Mouse (Mus musculus): ENCODE measurements around the gene Rhd. TPM values are rescaled to one million over a fixed set of nuclear protein-coding genes. Genes with fewer than 3 reads are reported as not detected.
"Not testable (repeated sequence)": the region's sequence is repeated elsewhere in the genome, so short reads cannot be mapped to it uniquely, and the experiment has no call there.

Rhd gene
- polyA plus RNA-seq, 1 experiment: 84.0 TPM

- DNase-seq (ENCODE audit: low read depth in 1 of 2, low spot score in 2 of 2): no peak
- Histone ChIP-seq H3K27me3 (ENCODE audit: control insufficient read depth, insufficient read depth, low read length) (no peaks in the 10 kb centered on the region), H3K36me3 (ENCODE audit: control insufficient read depth, insufficient read depth, low read length) (peaks cover 16% of the 10 kb centered on the region), H3K27ac (ENCODE audit: insufficient read depth, low read length) (no peak overlapping the region), H3K4me1 (ENCODE audit: control insufficient read depth, insufficient read depth, insufficient read length) (peaks cover 2% of the 10 kb centered on the region), H3K4me3 (ENCODE audit: extremely low read depth, insufficient read depth, insufficient read length) (no peak overlapping the region)
- whole genome bisulfite sequencing: 95% methylated on average over 3 of the region's 3 CpGs
- no peak for TF ChIP-seq CTCF (IDR thresholded peaks at IDR 0.05; ENCODE audit: extremely low read depth, insufficient read depth, insufficient read length, insufficient replicate concordance)
- no peak for TF ChIP-seq POLR2A (IDR thresholded peaks at IDR 0.05; ENCODE audit: low read depth, low read length)
These were observed 32.4 kb upstream of the Rhd start for GRCm38 (mm10) chr4:134831934-134832333.

- no peak for TF ChIP-seq CTCF (IDR thresholded peaks at IDR 0.05; ENCODE audit: extremely low read depth, insufficient read depth, insufficient read length, insufficient replicate concordance)
- TF ChIP-seq POLR2A (IDR thresholded peaks at IDR 0.05; ENCODE audit: low read depth, low read length): no peak
- H3K27ac ChIP-seq (ENCODE audit: insufficient read depth, low read length): no peak overlapping the region
- H3K4me3 ChIP-seq (ENCODE audit: extremely low read depth, insufficient read depth, insufficient read length): no peak overlapping the region
- peaks cover 10% of the 10 kb centered on the region for H3K4me1 ChIP-seq (ENCODE audit: control insufficient read depth, insufficient read depth, insufficient read length)
- no peaks in the 10 kb centered on the region for H3K27me3 ChIP-seq (ENCODE audit: control insufficient read depth, insufficient read depth, low read length)
- peaks cover 7% of the 10 kb centered on the region for H3K36me3 ChIP-seq (ENCODE audit: control insufficient read depth, insufficient read depth, low read length)
- no peak for DNase-seq (ENCODE audit: low read depth in 1 of 2, low spot score in 2 of 2)
- WGBS: 85% methylated on average over 4 of the region's 4 CpGs
These were observed 28.9 kb upstream of the Rhd start for GRCm38 (mm10) chr4:134835486-134835885.

- Histone ChIP-seq H3K4me3 (ENCODE audit: extremely low read depth, insufficient read depth, insufficient read length) (no peak overlapping the region), H3K4me1 (ENCODE audit: control insufficient read depth, insufficient read depth, insufficient read length) (peaks cover 14% of the 10 kb centered on the region), H3K27ac (ENCODE audit: insufficient read depth, low read length) (no peak overlapping the region)
These were observed 26.1 kb upstream of the Rhd start for GRCm38 (mm10) chr4:134838221-134838620.

GRCm38 (mm10) chr4:134838706-134839105 is 25.6 kb upstream of the Rhd start:
- WGBS: 87% methylated on average over 3 of the region's 3 CpGs
- H3K36me3 ChIP-seq (ENCODE audit: control insufficient read depth, insufficient read depth, low read length); H3K27ac ChIP-seq (ENCODE audit: insufficient read depth, low read length): not testable (repeated sequence)

More at GRCm38 (mm10) chr4:134838221-134838620, 26.1 kb upstream of the Rhd start:
- no peak for TF ChIP-seq CTCF (IDR thresholded peaks at IDR 0.05; ENCODE audit: extremely low read depth, insufficient read depth, insufficient read length, insufficient replicate concordance)
- no peak for TF ChIP-seq POLR2A (IDR thresholded peaks at IDR 0.05; ENCODE audit: low read depth, low read length)
- WGBS: 23% methylated on average over 1 of the region's 1 CpGs
- H3K36me3 ChIP-seq (ENCODE audit: control insufficient read depth, insufficient read depth, low read length): no peaks in the 10 kb centered on the region; the same call in 1 of the 2 replicates
- no peaks in the 10 kb centered on the region for H3K27me3 ChIP-seq (ENCODE audit: control insufficient read depth, insufficient read depth, low read length)
- no peak for DNase-seq (ENCODE audit: low read depth in 1 of 2, low spot score in 2 of 2)

GRCm38 (mm10) chr4:134840231-134840630 is 24.1 kb upstream of the Rhd start:
- no peak for TF ChIP-seq CTCF (IDR thresholded peaks at IDR 0.05; ENCODE audit: extremely low read depth, insufficient read depth, insufficient read length, insufficient replicate concordance)
- no peak for TF ChIP-seq POLR2A (IDR thresholded peaks at IDR 0.05; ENCODE audit: low read depth, low read length)
- 84% methylated on average over 1 of the region's 1 CpGs for WGBS

More at GRCm38 (mm10) chr4:134838706-134839105, 25.6 kb upstream of the Rhd start:
- peaks cover 14% of the 10 kb centered on the region for H3K4me1 ChIP-seq (ENCODE audit: control insufficient read depth, insufficient read depth, insufficient read length)
- H3K27me3 ChIP-seq (ENCODE audit: control insufficient read depth, insufficient read depth, low read length); H3K4me3 ChIP-seq (ENCODE audit: extremely low read depth, insufficient read depth, insufficient read length); DNase-seq (ENCODE audit: low read depth in 1 of 2, low spot score in 2 of 2): not testable (repeated sequence)

GRCm38 (mm10) chr4:134843566-134843965 is 20.8 kb upstream of the Rhd start:
- H3K27ac ChIP-seq (ENCODE audit: insufficient read depth, low read length): no peak overlapping the region
- DNase-seq (ENCODE audit: low read depth in 1 of 2, low spot score in 2 of 2): no peak
- peaks cover 4% of the 10 kb centered on the region; the same call in 1 of the 2 replicates for H3K4me1 ChIP-seq (ENCODE audit: control insufficient read depth, insufficient read depth, insufficient read length)
- no peaks in the 10 kb centered on the region for H3K36me3 ChIP-seq (ENCODE audit: control insufficient read depth, insufficient read depth, low read length)
- H3K4me3 ChIP-seq (ENCODE audit: extremely low read depth, insufficient read depth, insufficient read length): no peak overlapping the region
- 86% methylated on average over 4 of the region's 4 CpGs for WGBS
- no peak for TF ChIP-seq POLR2A (IDR thresholded peaks at IDR 0.05; ENCODE audit: low read depth, low read length)
- no peak for TF ChIP-seq CTCF (IDR thresholded peaks at IDR 0.05; ENCODE audit: extremely low read depth, insufficient read depth, insufficient read length, insufficient replicate concordance)
- H3K27me3 ChIP-seq (ENCODE audit: control insufficient read depth, insufficient read depth, low read length): no peaks in the 10 kb centered on the region

More at GRCm38 (mm10) chr4:134840231-134840630, 24.1 kb upstream of the Rhd start:
- Histone ChIP-seq H3K27ac (ENCODE audit: insufficient read depth, low read length) (no peak overlapping the region), H3K4me3 (ENCODE audit: extremely low read depth, insufficient read depth, insufficient read length) (no peak overlapping the region), H3K36me3 (ENCODE audit: control insufficient read depth, insufficient read depth, low read length) (no peaks in the 10 kb centered on the region), H3K4me1 (ENCODE audit: control insufficient read depth, insufficient read depth, insufficient read length) (peaks cover 14% of the 10 kb centered on the region), H3K27me3 (ENCODE audit: control insufficient read depth, insufficient read depth, low read length) (no peaks in the 10 kb centered on the region)
- DNase-seq (ENCODE audit: low read depth in 1 of 2, low spot score in 2 of 2): no peak

- 87% methylated on average over 4 of the region's 4 CpGs for WGBS
- no peak for DNase-seq (ENCODE audit: low read depth in 1 of 2, low spot score in 2 of 2)
- TF ChIP-seq CTCF (IDR thresholded peaks at IDR 0.05; ENCODE audit: extremely low read depth, insufficient read depth, insufficient read length, insufficient replicate concordance): no peak
- TF ChIP-seq POLR2A (IDR thresholded peaks at IDR 0.05; ENCODE audit: low read depth, low read length): no peak
- Histone ChIP-seq H3K27ac (ENCODE audit: insufficient read depth, low read length) (no peak overlapping the region), H3K27me3 (ENCODE audit: control insufficient read depth, insufficient read depth, low read length) (no peaks in the 10 kb centered on the region), H3K4me3 (ENCODE audit: extremely low read depth, insufficient read depth, insufficient read length) (no peak overlapping the region), H3K4me1 (ENCODE audit: control insufficient read depth, insufficient read depth, insufficient read length) (peaks cover 11% of the 10 kb centered on the region; the same call in 1 of the 2 replicates), H3K36me3 (ENCODE audit: control insufficient read depth, insufficient read depth, low read length) (no peaks in the 10 kb centered on the region)
These were observed 16.7 kb upstream of the Rhd start for GRCm38 (mm10) chr4:134847587-134847986.

All from spleen, adult 2 months (tissue).